Comparison of ENCODE assay signal across 8 mouse cellular contexts in the genomic region with DNA sequence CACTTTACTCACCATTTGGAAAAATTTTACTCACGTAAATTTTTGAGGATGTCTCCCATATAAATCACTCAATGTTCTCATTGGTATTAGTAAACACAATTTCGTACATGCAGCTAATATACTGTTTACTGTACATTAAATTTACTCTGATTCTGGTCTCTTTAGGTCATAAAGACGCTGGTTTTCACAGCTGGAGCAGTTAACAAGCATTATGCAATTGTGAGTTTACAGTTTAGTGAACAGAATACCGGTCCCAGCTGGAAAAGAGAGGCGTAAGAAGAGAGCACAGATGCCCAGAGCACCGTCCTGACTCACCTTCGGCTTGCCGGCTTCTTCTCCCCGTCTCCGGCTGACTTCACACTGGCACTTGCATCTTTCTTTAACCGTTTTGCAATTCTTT. TPM values are rescaled to one million over a fixed set of nuclear protein-coding genes. Genes with fewer than 3 reads are reported as not detected.
DNase-seq lines count a peak whose midpoint lies in the region; ATAC-seq and TF ChIP-seq lines count a peak whose summit lies in the region.

A gene (plus strand): TSS at position 301 of the 400 bp plus-strand sequence.

- H3K27me3 ChIP-seq in embryonic facial prominence, embryonic 10.5 days (replicated peaks; ENCODE audit: low read depth, poor library complexity, severe bottlenecking), result no peaks in the 10 kb centered on the region
- no peaks in the 10 kb centered on the region for H3K27me3 ChIP-seq in heart, embryonic 16.5 days (ENCODE audit: control insufficient read depth, insufficient read depth, low read length)
- H3K27me3 ChIP-seq in stomach, embryonic 16.5 days (ENCODE audit: control insufficient read depth, insufficient read depth, low read length), result no peaks in the 10 kb centered on the region

- H3K4me1 ChIP-seq in embryonic facial prominence, embryonic 10.5 days, result no peaks in the 10 kb centered on the region
- H3K4me1 ChIP-seq in heart, embryonic 16.5 days (ENCODE audit: control insufficient read depth, insufficient read depth, low read length), result no peaks in the 10 kb centered on the region
- H3K4me1 ChIP-seq in stomach, embryonic 16.5 days (ENCODE audit: control insufficient read depth, insufficient read depth, low read length), result no peaks in the 10 kb centered on the region

- TF ChIP-seq CTCF in left cerebral cortex, adult 2 months (IDR thresholded peaks at IDR 0.05), result no peak

- H3K27ac ChIP-seq in left cerebral cortex, adult 2 months, result no peak within 1 kb of the TSS
- no peak within 1 kb of the TSS for H3K27ac ChIP-seq in embryonic facial prominence, embryonic 10.5 days (replicated peaks)
- H3K27ac ChIP-seq in heart, embryonic 16.5 days (ENCODE audit: low read length), result no peak within 1 kb of the TSS
- H3K27ac ChIP-seq in stomach, embryonic 16.5 days (ENCODE audit: low read length), result no peak within 1 kb of the TSS

- no peaks in the 10 kb centered on the region for H3K9me3 ChIP-seq in embryonic facial prominence, embryonic 10.5 days
- no peaks in the 10 kb centered on the region for H3K9me3 ChIP-seq in heart, embryonic 16.5 days (replicated peaks; ENCODE audit: control insufficient read depth, low read length)
- H3K9me3 ChIP-seq in stomach, embryonic 16.5 days (replicated peaks; ENCODE audit: control insufficient read depth, low read length), result no peaks in the 10 kb centered on the region

- intact Hi-C loops in left cerebral cortex, adult 2 months (cut with DNase I), result loop anchor here (5.0 kb wide), 1 partner anchor 595 kb away; no protein-coding TSS in a partner anchor
- intact Hi-C loops in left cerebral cortex, postnatal 36 days (cut with DNase I), result no loop called here

- no peak within 1 kb of the TSS for H3K4me2 ChIP-seq in heart, embryonic 16.5 days (ENCODE audit: low read depth, low read length)
- no peak within 1 kb of the TSS for H3K4me2 ChIP-seq in stomach, embryonic 16.5 days (ENCODE audit: low read depth, low read length)

- no peak for ATAC-seq in heart, embryonic 16.5 days (replicated peaks; ENCODE audit: extremely low read depth, insufficient read depth, low FRiP score)
- no peak for ATAC-seq in stomach, embryonic 16.5 days (ENCODE audit: insufficient read depth, low FRiP score)

- H3K4me3 ChIP-seq in left cerebral cortex, adult 2 months, result no peak within 1 kb of the TSS
- no peak within 1 kb of the TSS for H3K4me3 ChIP-seq in embryonic facial prominence, embryonic 10.5 days
- no peak within 1 kb of the TSS for H3K4me3 ChIP-seq in heart, embryonic 16.5 days (ENCODE audit: low read length)
- no peak within 1 kb of the TSS for H3K4me3 ChIP-seq in stomach, embryonic 16.5 days (replicated peaks; ENCODE audit: low read length)

- no peak for DNase-seq in left cerebral cortex, adult 2 months (ENCODE audit: extremely low spot score in 1 of 2, low spot score in 2 of 2)
- DNase-seq in left cerebral cortex, adult 11 months (ENCODE audit: low spot score), result no peak
- no peak for DNase-seq in embryonic facial prominence, embryonic 10.5 days (ENCODE audit: low spot score)
- no peak for DNase-seq in left cerebral cortex, postnatal 36 days (ENCODE audit: low spot score in 2 of 2)
- DNase-seq in spleen, adult 12 weeks (ENCODE audit: low spot score), result no peak
- no peak for DNase-seq in thymus, postnatal 10 days (ENCODE audit: low spot score in 2 of 2)

- H3K36me3 ChIP-seq in embryonic facial prominence, embryonic 10.5 days (replicated peaks), result peaks cover 38% of the 10 kb centered on the region
- peaks cover 9% of the 10 kb centered on the region; the same call in 1 of the 2 replicates for H3K36me3 ChIP-seq in heart, embryonic 16.5 days (ENCODE audit: control insufficient read depth, insufficient read depth)
- H3K36me3 ChIP-seq in stomach, embryonic 16.5 days (ENCODE audit: control insufficient read depth, insufficient read depth, low read length), result no peaks in the 10 kb centered on the region

- 92% methylated on average over 11 of the region's 11 CpGs for WGBS in embryonic facial prominence, embryonic 10.5 days
- 89% methylated on average over 11 of the region's 11 CpGs for WGBS in heart, embryonic 16.5 days
- 88% methylated on average over 11 of the region's 11 CpGs for WGBS in stomach, embryonic 16.5 days

- H3K9ac ChIP-seq in heart, embryonic 16.5 days (ENCODE audit: low read length), result no peak within 1 kb of the TSS
- H3K9ac ChIP-seq in stomach, embryonic 16.5 days (ENCODE audit: low read length), result no peak within 1 kb of the TSS

RNA-seq across cellular contexts. Expression of the gene that starts here (rescaled TPM):
- total RNA-seq in left cerebral cortex, adult 2 months (2021), result 10 to 100 TPM; 18.9 to 19.3 TPM
- polyA plus RNA-seq in embryonic facial prominence, embryonic 10.5 days (2016; fragmentation: Nextera tagmentation; extraction: Ambion mirVana), result 18.7 and 18.8 TPM in 2 replicates
- 15.1 and 17.8 TPM in 2 replicates for polyA plus RNA-seq in heart, embryonic 16.5 days (2015; fragmentation: Nextera tagmentation; extraction: Ambion mirVana)
- total RNA-seq in left cerebral cortex, postnatal 36 days (2021), result 10 to 100 TPM; 16.6 to 19.5 TPM
- 19.7 and 19.8 TPM in 2 replicates for polyA plus RNA-seq in stomach, embryonic 16.5 days (2015; fragmentation: Nextera tagmentation; extraction: Ambion mirVana)
